Mouse (Mus musculus): ENCODE results near the gene Tspan9. TPM values are rescaled to one million over a fixed set of nuclear protein-coding genes. Genes with fewer than 3 reads are reported as not detected.

The Tspan9 gene
- total RNA-seq, 2 experiments from 2014 or later: 53.0 to 57.6 TPM

DNA sequence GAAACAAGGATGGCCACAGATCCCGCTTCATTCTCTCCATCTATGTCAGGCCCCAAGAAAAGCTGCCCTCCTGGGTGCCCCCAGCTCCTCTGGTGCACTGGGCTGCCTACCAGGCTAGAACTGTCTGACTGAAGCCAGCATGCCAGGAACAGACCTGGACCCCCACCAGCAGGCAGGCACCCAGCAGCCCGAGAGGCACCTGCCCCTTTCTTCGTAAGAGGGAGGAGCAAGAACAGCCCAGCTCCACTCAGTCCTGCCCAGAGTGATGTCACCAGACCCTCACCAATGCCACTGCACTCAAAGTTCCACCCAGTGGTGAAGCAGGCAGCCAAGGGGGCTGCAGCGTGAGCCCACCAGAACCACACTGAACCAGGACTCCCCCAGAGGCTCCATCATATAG is 112.3 kb downstream of the Tspan9 start:
- DNase-seq (ENCODE audit: extremely low spot score in 1 of 2, low spot score in 2 of 2): no peak
- TF ChIP-seq CTCF (IDR thresholded peaks at IDR 0.05): no peak
- no peak overlapping the region for H3K27ac ChIP-seq
- H3K4me3 ChIP-seq: no peak overlapping the region
- intact Hi-C loops (cut with DNase I): no loop called here

DNA sequence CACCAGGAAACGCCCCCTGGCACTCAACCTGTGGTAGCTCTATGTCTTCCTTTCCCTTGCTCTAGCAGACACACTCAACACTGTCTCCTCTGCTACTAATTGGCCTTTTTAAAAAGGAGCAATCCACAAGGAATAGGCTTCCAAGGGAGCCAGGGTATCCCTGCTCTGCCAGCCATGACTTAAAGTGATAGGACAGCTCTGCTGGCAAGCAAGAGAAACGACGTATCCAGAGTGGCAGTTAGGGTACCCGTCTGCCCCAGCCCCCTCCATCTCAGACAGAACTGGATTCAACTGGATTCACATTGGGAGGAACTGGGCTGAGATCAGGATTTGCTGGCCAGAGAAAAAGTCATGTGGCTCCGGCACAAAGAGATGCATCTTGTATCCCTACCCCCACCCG is 112.9 kb downstream of the Tspan9 start:
- TF ChIP-seq CTCF (IDR thresholded peaks at IDR 0.05): no peak
- intact Hi-C loops (cut with DNase I): no loop called here
- no peak overlapping the region for H3K4me3 ChIP-seq
- no peak overlapping the region for H3K27ac ChIP-seq
- no peak for DNase-seq (ENCODE audit: extremely low spot score in 1 of 2, low spot score in 2 of 2)

DNA sequence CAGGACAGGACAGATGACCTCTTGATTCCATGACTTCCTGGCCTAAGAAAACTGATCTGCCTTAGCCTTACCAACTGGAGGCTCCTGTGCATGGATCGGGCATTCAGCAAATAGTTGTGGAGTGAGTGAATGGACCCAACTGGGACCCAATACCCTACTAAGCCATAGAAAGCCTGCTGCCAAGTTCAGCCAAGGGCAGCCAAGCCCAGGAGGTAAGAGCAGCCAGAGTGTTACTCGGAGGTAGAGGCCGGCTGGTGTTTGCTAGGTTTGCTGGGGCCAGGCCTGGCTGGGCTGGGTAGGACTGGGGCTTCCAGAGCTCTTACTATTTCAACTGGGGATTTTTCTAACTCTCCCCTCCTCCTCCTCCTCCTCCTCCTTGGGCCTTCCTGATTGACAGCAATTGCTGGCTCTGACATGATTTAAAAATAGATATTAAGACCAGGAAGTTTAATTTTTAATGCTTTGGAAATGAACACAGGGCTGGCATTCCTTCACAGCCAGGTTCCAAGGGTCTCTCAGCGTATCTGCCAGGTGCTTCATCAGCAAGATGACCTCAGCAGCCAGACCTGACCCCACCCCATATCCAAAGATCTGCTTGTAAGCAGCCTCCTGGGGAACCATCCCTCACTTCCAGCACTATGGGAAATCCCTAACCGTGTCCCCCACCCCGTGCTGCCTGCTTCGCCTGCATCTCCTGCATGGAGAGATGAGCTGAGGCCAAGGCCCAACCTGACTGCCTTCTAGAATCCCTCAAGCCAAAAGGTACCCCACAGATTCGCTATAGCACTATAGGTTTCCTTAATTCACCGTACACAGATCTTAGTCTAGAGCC is 113.7 kb downstream of the Tspan9 start:
- intact Hi-C loops (cut with DNase I): no loop called here
- no peak for DNase-seq (ENCODE audit: extremely low spot score in 1 of 2, low spot score in 2 of 2)
- no peak overlapping the region for H3K27ac ChIP-seq
- TF ChIP-seq CTCF (IDR thresholded peaks at IDR 0.05): no peak
- H3K4me3 ChIP-seq: no peak overlapping the region

DNA sequence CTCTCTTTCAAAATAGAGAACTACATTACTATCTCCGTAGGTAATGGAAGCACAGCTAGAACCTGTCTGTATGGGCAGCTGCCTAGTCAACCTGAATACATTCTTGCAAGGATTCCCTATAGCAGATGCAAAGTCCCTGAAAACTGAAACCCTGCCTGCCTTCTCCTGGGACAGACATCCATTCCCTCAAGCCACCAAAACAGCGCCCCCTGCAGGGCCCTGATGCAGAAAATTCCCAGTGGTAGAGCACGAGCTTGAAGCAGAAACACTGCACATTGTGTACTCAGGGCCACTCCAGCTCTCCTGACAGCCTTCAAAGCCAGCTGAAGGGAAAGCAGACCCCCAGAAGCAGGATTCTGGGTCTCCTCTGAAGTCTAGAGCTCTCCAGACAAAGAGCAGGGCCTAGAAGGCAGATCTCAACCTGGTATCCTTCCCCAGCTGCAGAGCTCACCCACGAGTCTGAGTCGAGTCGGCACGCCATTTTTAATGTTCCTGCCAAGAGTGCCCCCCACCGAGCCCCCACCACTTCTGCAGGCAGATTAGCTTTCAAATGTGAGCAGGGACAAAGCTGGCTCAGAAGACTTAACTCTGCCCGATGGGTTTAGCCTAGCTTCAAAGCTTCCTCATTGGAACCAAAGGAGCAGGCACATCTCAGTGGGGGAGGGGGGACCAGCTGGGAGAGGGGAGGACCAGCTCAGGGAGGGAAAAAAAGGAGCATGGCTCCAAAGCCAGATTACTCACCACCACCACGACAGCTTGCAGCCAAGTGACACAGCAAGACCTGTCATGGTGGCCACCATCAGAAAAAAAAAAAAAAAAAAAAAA is 115.1 kb downstream of the Tspan9 start:
- no peak overlapping the region for H3K4me3 ChIP-seq
- no peak overlapping the region for H3K27ac ChIP-seq
- TF ChIP-seq CTCF (IDR thresholded peaks at IDR 0.05): peak; percentile 57
- peak in 1 of 2 experiments; percentile 39 for DNase-seq (ENCODE audit: extremely low spot score in 1 of 2, low spot score in 2 of 2)
- intact Hi-C loops (cut with DNase I): no loop called here

DNA sequence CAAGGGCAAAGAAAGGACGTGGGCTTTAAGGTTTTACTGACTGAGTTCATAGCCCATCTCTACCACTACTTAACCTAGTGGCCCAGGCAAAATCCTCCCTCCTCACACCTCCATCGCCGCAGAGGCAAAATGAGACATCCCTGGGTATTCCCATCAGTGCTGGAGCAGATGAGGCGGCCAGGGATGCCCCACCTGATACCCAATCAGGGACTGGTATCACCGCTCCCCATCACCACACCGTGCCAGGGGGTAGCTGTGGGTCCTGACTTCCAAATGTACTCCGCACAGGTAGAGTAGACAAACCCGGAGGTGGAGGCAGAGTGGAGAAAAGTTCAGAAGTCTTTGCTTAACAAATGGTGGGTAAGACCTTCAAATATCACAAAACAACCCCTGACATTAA is 117.4 kb downstream of the Tspan9 start:
- TF ChIP-seq CTCF (IDR thresholded peaks at IDR 0.05): no peak
- intact Hi-C loops (cut with DNase I): no loop called here

DNA sequence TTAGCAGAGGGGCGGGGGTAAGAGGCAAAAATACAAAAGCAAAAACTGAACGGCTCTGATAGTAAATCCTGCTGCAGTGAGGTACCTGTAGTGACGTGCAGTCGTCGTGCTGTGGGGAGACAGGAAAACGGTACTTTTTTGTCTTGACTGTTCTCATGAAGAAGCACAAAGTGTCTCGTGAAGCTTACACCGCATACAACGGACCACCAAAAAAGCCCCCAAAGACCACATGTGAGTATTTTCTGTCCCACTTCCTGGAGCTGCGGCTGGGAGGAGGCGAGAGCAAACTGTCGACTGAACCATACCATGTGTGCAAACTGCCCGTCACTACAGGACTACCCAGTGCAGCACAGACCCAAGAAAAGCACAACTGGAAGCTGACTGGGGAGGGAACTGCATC is 117.8 kb downstream of the Tspan9 start:
- Histone ChIP-seq H3K4me3 (no peak overlapping the region), H3K27ac (no peak overlapping the region)
- no peak for TF ChIP-seq CTCF (IDR thresholded peaks at IDR 0.05)
- no peak for DNase-seq (ENCODE audit: extremely low spot score in 1 of 2, low spot score in 2 of 2)
- intact Hi-C loops (cut with DNase I): no loop called here

More for the DNA sequence above, 117.4 kb downstream of the Tspan9 start:
- DNase-seq (ENCODE audit: extremely low spot score in 1 of 2, low spot score in 2 of 2): no peak
- Histone ChIP-seq H3K4me3 (no peak overlapping the region), H3K27ac (no peak overlapping the region)

DNA sequence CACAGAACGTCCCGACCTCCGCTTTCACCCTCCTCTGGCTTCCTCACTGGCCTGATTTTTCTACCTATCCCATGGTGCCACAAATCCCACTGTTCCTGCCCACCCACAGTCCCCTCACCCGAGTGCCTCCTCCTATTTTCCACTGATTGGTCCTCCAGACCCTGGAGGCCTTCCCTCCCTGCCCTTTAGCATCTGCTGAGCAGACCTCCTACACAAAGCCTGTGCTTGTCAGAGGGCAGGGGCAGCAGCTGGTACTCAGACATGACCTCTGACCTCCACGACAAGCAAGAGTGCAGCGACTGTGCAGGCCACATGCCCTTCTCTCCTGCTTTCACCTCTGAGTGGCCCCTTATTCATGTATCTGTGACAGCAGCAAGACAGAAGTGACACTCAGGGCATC is 121.2 kb downstream of the Tspan9 start:
- intact Hi-C loops (cut with DNase I): no loop called here
- DNase-seq (ENCODE audit: extremely low spot score in 1 of 2, low spot score in 2 of 2): no peak
- Histone ChIP-seq H3K27ac (no peak overlapping the region), H3K4me3 (no peak overlapping the region)
- no peak for TF ChIP-seq CTCF (IDR thresholded peaks at IDR 0.05)

DNA sequence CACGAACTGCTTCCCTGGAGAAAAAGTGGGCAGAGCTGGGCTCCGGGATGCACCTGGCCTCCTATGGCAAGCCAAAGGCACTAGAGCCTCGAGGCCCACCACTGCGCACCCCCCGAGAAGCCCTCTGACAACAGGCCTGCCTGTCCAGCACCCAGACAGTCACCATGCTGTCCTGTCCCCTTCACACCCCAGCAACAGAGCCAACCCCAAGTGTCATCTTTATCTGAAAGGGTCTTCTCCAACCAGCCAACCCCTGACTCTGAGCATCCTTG is 121.5 kb downstream of the Tspan9 start:
- TF ChIP-seq CTCF (IDR thresholded peaks at IDR 0.05): no peak
- DNase-seq (ENCODE audit: extremely low spot score in 1 of 2, low spot score in 2 of 2): no peak
- no peak overlapping the region for H3K4me3 ChIP-seq
- no peak overlapping the region for H3K27ac ChIP-seq
- intact Hi-C loops (cut with DNase I): no loop called here

DNA sequence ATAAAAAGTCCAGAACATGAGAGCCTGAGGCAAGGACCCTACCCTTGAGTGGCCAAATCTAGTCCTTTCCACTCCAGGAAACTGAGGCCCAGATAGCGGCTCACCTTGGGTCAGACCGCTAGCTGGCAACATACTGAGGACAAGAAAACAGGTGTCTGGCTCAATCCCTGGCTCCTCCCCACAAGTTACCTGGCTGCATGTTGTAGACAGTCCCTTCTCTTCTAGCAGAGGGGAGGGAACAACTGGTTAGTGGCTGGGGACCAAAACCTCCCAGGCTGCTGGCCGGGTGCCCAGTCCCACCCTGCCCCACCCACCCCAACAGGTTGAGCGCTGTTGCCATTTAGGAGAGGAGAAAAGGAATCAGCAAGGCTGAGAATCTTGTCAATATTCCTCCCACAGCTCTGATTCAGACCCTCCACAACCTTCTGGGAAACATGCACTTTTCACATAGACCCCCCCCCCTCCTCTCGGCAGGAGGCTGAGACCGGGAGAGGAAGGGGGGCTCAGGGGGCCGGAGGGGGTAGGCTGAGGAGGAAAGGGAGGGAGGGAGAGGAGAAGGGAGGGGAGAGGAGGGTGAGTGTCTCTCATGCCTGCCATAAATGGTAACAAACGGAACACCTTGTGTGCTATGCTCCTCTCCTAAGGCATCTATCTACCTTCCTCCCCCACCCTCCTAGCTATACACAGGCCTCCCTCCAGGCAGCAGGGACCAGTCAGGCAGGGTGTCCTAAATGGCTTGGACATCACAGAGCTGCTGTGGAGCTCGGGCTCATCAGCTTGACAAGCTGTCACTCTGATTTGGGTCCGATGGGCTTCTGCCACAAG is 122.1 kb downstream of the Tspan9 start:
- intact Hi-C loops (cut with DNase I): no loop called here
- no peak overlapping the region for H3K4me3 ChIP-seq
- H3K27ac ChIP-seq: no peak overlapping the region
- no peak for TF ChIP-seq CTCF (IDR thresholded peaks at IDR 0.05)
- DNase-seq (ENCODE audit: extremely low spot score in 1 of 2, low spot score in 2 of 2): no peak

DNA sequence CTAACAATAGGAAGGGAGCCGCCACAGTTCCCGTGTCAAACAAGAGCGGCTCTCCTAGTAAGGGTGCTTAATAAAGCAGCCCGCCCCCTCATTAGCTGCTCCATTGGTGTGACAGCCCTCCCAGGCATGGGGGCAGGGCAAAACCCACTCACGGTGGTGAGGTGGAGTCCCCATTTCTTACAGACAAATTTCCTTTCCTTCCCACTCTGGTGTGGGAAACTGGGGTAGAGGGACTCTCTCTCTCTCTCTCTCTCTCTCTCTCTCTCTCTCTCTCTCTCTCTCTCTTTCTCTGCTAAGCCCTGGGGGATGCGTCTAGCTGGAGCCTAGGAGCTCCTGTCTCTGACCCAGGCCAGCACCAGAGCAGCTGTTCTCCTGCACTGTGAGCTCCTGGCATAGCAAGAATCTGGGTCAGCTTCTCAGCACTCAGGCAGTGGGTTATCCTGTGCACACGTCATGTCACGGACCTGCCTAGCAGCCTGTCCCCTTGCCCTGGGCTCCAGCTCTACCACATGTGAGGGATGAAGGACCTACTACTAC is 122.8 kb downstream of the Tspan9 start:
- peak in 1 of 2 experiments; percentile 69 for DNase-seq (ENCODE audit: extremely low spot score in 1 of 2, low spot score in 2 of 2)
- no peak for TF ChIP-seq CTCF (IDR thresholded peaks at IDR 0.05)
- no peak overlapping the region for H3K27ac ChIP-seq
- intact Hi-C loops (cut with DNase I): no loop called here
- no peak overlapping the region for H3K4me3 ChIP-seq

DNA sequence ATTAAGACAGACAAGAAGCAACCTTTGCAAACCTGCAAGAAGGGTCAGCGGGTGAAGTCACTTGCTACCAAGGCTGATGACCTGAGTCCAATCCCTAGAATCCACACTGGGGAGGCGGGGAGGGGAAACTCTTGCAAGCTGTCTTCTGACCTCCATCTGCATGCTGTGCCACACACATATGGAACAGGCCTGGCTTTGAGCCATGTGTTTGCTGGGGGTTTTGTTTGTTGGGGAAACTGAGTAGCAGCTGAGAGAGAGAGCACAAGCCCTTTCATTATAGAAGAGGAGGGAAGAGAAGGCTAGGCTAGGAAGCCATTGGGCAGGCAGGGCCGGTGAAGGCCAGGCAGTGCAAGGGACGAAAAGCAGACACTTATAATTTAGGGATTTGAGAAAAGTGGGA is 123.3 kb downstream of the Tspan9 start:
- Histone ChIP-seq H3K27ac (no peak overlapping the region), H3K4me3 (no peak overlapping the region)
- TF ChIP-seq CTCF (IDR thresholded peaks at IDR 0.05): no peak
- intact Hi-C loops (cut with DNase I): no loop called here
- no peak for DNase-seq (ENCODE audit: extremely low spot score in 1 of 2, low spot score in 2 of 2)

DNA sequence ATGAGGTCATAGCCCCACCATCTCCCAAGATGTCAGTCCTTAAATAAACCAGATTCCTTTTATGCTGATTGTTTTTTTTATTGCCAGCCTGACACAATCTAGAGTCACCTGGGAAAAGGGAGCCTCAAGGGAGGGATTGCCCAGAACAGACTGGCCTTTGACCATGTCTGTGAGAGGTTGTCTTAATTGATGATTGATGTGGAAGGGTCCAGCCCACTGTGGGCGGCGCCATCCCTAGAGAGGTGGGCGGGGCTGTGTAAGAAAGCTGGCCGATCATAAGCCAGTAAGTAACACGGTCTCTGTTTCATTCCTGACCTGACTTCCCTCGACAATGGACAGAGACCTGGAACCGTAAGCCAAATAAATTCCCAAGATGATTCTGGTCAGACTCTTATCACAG is 124.3 kb downstream of the Tspan9 start:
- no peak for DNase-seq (ENCODE audit: extremely low spot score in 1 of 2, low spot score in 2 of 2)
- Histone ChIP-seq H3K4me3 (no peak overlapping the region), H3K27ac (no peak overlapping the region)
- intact Hi-C loops (cut with DNase I): no loop called here
- TF ChIP-seq CTCF (IDR thresholded peaks at IDR 0.05): no peak

All from left cerebral cortex, adult 2 months (tissue).